Mouse (Mus musculus) bone marrow macrophage, adult 2 months (primary cell): ENCODE data around the gene Cdkl1.

Experiments used
- CTCF ChIP-seq: IDR thresholded peaks from 2 replicates; pipeline ENCODE4 v1.5.1; 2012; ENCODE audit warnings: low read depth, mild to moderate bottlenecking, low read length, moderate library complexity
- POLR2A ChIP-seq: IDR thresholded peaks from 2 replicates; pipeline ENCODE4 v1.6.1; 2012; ENCODE audit warnings: mild to moderate bottlenecking, low read depth, low read length, borderline replicate concordance

DNA sequence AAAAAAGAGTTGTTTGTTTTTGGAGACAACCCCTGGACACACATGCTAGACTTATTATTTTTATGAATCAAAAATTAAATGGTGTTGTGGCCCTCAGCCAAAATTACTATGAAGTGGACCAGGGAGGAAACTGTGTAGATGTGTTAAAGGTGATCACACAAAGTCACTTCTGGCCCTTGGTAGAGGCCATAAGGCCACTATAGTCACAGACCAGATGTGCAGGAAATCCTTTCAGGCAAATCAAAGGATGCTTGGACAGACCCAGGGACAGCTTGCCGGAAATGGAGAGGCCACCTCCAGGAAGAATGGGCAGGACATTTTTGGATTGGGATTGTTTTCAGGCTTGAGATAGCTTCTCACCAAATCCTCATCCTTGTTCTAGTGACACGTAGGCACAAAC, 29.5 kb downstream of the Cdkl1 start:
- no peak for TF ChIP-seq POLR2A
- TF ChIP-seq CTCF = no peak
